ENCODE assay signal across 11 mouse cellular contexts in genomic region chr17:42576671-42577168, GRCm38 (mm10). TPM values are rescaled to one million over a fixed set of nuclear protein-coding genes. Genes with fewer than 3 reads are reported as not detected.
DNase-seq lines count a peak whose midpoint lies in the region; ATAC-seq and TF ChIP-seq lines count a peak whose summit lies in the region.
"Had no signal": no experiment of that assay in that cellular context is flagged by ENCODE, and none has a peak within 500 bp of the region (broad histone marks: within the 10 kb centered on the region; RNA-seq: fewer than 3 reads in every experiment).

No protein-coding gene starts in this region.

- H3K4me1 ChIP-seq in forebrain, embryonic 14.5 days (ENCODE audit: control insufficient read depth, insufficient read depth, low read length) = peaks cover 4% of the 10 kb centered on the region; the same call in 1 of the 2 replicates

- no peaks in the 10 kb centered on the region for H3K36me3 ChIP-seq in forebrain, embryonic 14.5 days (ENCODE audit: control insufficient read depth, insufficient read depth, low read length)

- intact Hi-C loops in left cerebral cortex, adult 2 months (cut with DNase I) = no loop called here
- intact Hi-C loops in left cerebral cortex, postnatal 4 days (cut with DNase I) = no loop called here
- intact Hi-C loops in left cerebral cortex, postnatal 36 days (cut with DNase I) = no loop called here

- H3K4me3 ChIP-seq in left cerebral cortex, adult 2 months = no peak overlapping the region
- H3K4me3 ChIP-seq in forebrain, embryonic 14.5 days (ENCODE audit: low read depth, low read length) = no peak overlapping the region

- no peaks in the 10 kb centered on the region for H3K27me3 ChIP-seq in forebrain, embryonic 14.5 days (replicated peaks; ENCODE audit: control insufficient read depth, insufficient read depth, low read length)

- H3K27ac ChIP-seq in left cerebral cortex, adult 2 months = peak overlapping the region; percentile 22; the same call in 1 of the 2 replicates
- H3K27ac ChIP-seq in forebrain, embryonic 14.5 days (ENCODE audit: low read depth, low read length) = no peak overlapping the region
- H3K27ac ChIP-seq: stomach, postnatal 0 days had no signal

- peak; percentile 85 for ATAC-seq in forebrain, embryonic 14.5 days
- no peak for ATAC-seq in inflammation-experienced regulatory T-cells, adult 6 months

- no peak overlapping the region for H3K9ac ChIP-seq in forebrain, embryonic 14.5 days (ENCODE audit: low read length)

- no peak for DNase-seq in left cerebral cortex, adult 2 months (ENCODE audit: extremely low spot score in 1 of 2, low spot score in 2 of 2)
- no peak for DNase-seq in left cerebral cortex, postnatal 4 days
- DNase-seq in forebrain, embryonic 14.5 days (ENCODE audit: low spot score) = peak; percentile 63
- DNase-seq in hindlimb bud, embryonic 11.5 days (ENCODE audit: extremely low spot score, low read depth, low spot score) = peak; percentile 72
- DNase-seq in mesoderm, embryonic 11.5 days (ENCODE audit: low read depth, low spot score) = peak; percentile 73
- DNase-seq in frontal cortex, adult 2 months (ENCODE audit: extremely low spot score in 1 of 2, low spot score in 1 of 2) = no peak
- DNase-seq in left cerebral cortex, postnatal 36 days (ENCODE audit: low spot score in 2 of 2) = no peak
- DNase-seq: adrenal gland, adult 8-10 months had no signal

- no peak for TF ChIP-seq CTCF in left cerebral cortex, adult 2 months (IDR thresholded peaks at IDR 0.05)

- 0 out of 2 replicates have a peak overlapping the region, but pooled peaks have one; percentile 18 for H3K4me2 ChIP-seq in forebrain, embryonic 14.5 days (ENCODE audit: low read length)

- H3K9me3 ChIP-seq in forebrain, embryonic 14.5 days (replicated peaks; ENCODE audit: control insufficient read depth, low read length) = no peaks in the 10 kb centered on the region

- 5% methylated on average over 6 of the region's 6 CpGs for WGBS in forebrain, embryonic 14.5 days

RNA-seq across cellular contexts. Expression of gene Opn5, which starts 34.5 kb away (rescaled TPM):
- total RNA-seq in left cerebral cortex, adult 2 months (2021) = not detected
- total RNA-seq in left cerebral cortex, postnatal 4 days (2021) = not detected
- not detected in 2 replicates for polyA plus RNA-seq in forebrain, embryonic 14.5 days (2014; fragmentation: Nextera tagmentation; extraction: Ambion mirVana)
- 0.24 and 0.38 TPM in 2 replicates for polyA plus RNA-seq in frontal cortex, adult 2 months (2012; rRNA removed)
- polyA plus RNA-seq in inflammation-experienced regulatory T-cells, adult 6 months (2017; shearing (Covaris generic)) = not detected
- total RNA-seq in left cerebral cortex, postnatal 36 days (2021) = not detected
- total RNA-seq: adrenal gland, adult 8-10 months; liver, adult 2 months had no signal
- polyA plus RNA-seq: liver, adult 2 months; stomach, postnatal 0 days had no signal

Comparison
In these comparisons a context has a peak if more than half of its experiments do, and no peak if none do; other contexts are left out.
1. DNase-seq: peak in forebrain, embryonic 14.5 days (single experiment), hindlimb bud, embryonic 11.5 days (single experiment) and mesoderm, embryonic 11.5 days (single experiment); none in left cerebral cortex, adult 2 months (0 of 2), left cerebral cortex, postnatal 4 days (single experiment), frontal cortex, adult 2 months (0 of 2) and left cerebral cortex, postnatal 36 days (0 of 2).